Mouse (Mus musculus): ENCODE data around the gene Cep89.

Gene Cep89

GRCm38 (mm10) chr7:35396542-35397168 lies at the start of gene Cep89, which contains the start of gene Faap24:
Cep89 (plus strand) TSS chr7:35397035.
Faap24 (minus strand) TSS chr7:35396836.
- peak; percentile 98 for DNase-seq (ENCODE audit: low spot score)

- DNase-seq (ENCODE audit: low spot score) = no peak
Observed at GRCm38 (mm10) chr7:35347918-35348700, 48.7 kb upstream of the Cep89 start.

GRCm38 (mm10) chr7:35349022-35349421 lies 47.8 kb upstream of the Cep89 start:
- no peak for DNase-seq (ENCODE audit: low spot score)

- peak; percentile 78 for DNase-seq (ENCODE audit: low spot score)
Observed at GRCm38 (mm10) chr7:35349886-35350684, 46.8 kb upstream of the Cep89 start.

GRCm38 (mm10) chr7:35351155-35351554 lies 45.7 kb upstream of the Cep89 start:
- DNase-seq (ENCODE audit: low spot score) = no peak

- DNase-seq (ENCODE audit: low spot score) = no peak
Observed at GRCm38 (mm10) chr7:35353306-35353705, 43.5 kb upstream of the Cep89 start.

GRCm38 (mm10) chr7:35355303-35355872 lies 41.4 kb upstream of the Cep89 start:
- peak; percentile 75 for DNase-seq (ENCODE audit: low spot score)

- no peak for DNase-seq (ENCODE audit: low spot score)
Observed at GRCm38 (mm10) chr7:35357621-35358020, 39.2 kb upstream of the Cep89 start.

- DNase-seq (ENCODE audit: low spot score) = no peak
Observed at GRCm38 (mm10) chr7:35362253-35362652, 34.6 kb upstream of the Cep89 start.

GRCm38 (mm10) chr7:35362868-35363267 lies 34.0 kb upstream of the Cep89 start:
- DNase-seq (ENCODE audit: low spot score) = peak; percentile 75

- DNase-seq (ENCODE audit: low spot score) = no peak
Observed at GRCm38 (mm10) chr7:35365161-35365910, 31.5 kb upstream of the Cep89 start.

- no peak for DNase-seq (ENCODE audit: low spot score)
Observed at GRCm38 (mm10) chr7:35371096-35371495, 25.7 kb upstream of the Cep89 start.

GRCm38 (mm10) chr7:35372483-35373017 lies 24.3 kb upstream of the Cep89 start:
- DNase-seq (ENCODE audit: low spot score) = peak; percentile 58

- DNase-seq (ENCODE audit: low spot score) = peak; percentile 48
Observed at GRCm38 (mm10) chr7:35373146-35373989, 23.5 kb upstream of the Cep89 start.

- DNase-seq (ENCODE audit: low spot score) = no peak
Observed at GRCm38 (mm10) chr7:35374265-35374664, 22.6 kb upstream of the Cep89 start.

- DNase-seq (ENCODE audit: low spot score) = no peak
Observed at GRCm38 (mm10) chr7:35376623-35377022, 20.2 kb upstream of the Cep89 start.

- DNase-seq (ENCODE audit: low spot score) = no peak
Observed at GRCm38 (mm10) chr7:35379492-35380119, 17.2 kb upstream of the Cep89 start.

GRCm38 (mm10) chr7:35380351-35380750 lies 16.5 kb upstream of the Cep89 start:
- no peak for DNase-seq (ENCODE audit: low spot score)

- no peak for DNase-seq (ENCODE audit: low spot score)
Observed at GRCm38 (mm10) chr7:35381861-35382260, 15.0 kb upstream of the Cep89 start.

Measured in yolk sac, embryonic 10.5 days (tissue).